Mouse (Mus musculus): ENCODE measurements at regions not wholly inside any gene's neighbourhood (a gene's known extent, or its start where the extent isn't known, plus 50 kb on each side); places are given as distances from the start of the nearest gene placed in this dataset.
A peak's percentile ranks its signal among the peaks of the same experiment; 100 is the strongest.

DNA sequence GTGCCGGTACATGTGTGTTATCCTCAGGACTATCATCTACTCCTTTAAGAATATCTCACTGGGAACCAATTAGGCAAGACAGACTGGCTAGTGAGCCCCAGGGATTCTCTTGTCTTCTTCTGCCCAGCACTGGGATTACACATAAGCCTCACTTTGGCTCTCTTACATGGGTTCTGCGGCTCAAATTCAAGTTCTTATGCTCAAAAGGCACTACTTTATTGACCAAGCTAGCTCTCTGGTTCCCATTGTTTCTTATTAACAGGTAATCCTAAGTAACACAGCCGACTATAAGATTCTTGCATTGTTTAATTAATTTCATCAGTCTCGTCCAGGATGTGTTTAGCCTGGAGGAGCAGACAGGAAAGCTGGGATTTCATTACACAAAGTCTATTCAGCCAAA lies 80.3 kb upstream of the Tab2 start:
- no peaks in the 10 kb centered on the region for H3K9me3 ChIP-seq
- no peak overlapping the region for H3K4me2 ChIP-seq
- no peak overlapping the region for H3K27ac ChIP-seq (replicated peaks)
- H3K36me3 ChIP-seq = no peaks in the 10 kb centered on the region
- H3K4me3 ChIP-seq = no peak overlapping the region
- WGBS = 81% methylated on average over 4 of the region's 4 CpGs
- ATAC-seq (ENCODE audit: low read depth) = no peak
- no peak overlapping the region for H3K9ac ChIP-seq
- peaks cover 40% of the 10 kb centered on the region for H3K4me1 ChIP-seq (replicated peaks)
- H3K27me3 ChIP-seq = no peaks in the 10 kb centered on the region

- peaks cover 40% of the 10 kb centered on the region for H3K4me1 ChIP-seq (replicated peaks)
- ATAC-seq (ENCODE audit: low read depth) = no peak
- H3K27ac ChIP-seq (replicated peaks) = 0 out of 2 replicates have a peak overlapping the region, but pooled peaks have one; percentile 24
These were observed 79.3 kb upstream of the Tab2 start for GRCm38 (mm10) chr10:8035310-8035709.

DNA sequence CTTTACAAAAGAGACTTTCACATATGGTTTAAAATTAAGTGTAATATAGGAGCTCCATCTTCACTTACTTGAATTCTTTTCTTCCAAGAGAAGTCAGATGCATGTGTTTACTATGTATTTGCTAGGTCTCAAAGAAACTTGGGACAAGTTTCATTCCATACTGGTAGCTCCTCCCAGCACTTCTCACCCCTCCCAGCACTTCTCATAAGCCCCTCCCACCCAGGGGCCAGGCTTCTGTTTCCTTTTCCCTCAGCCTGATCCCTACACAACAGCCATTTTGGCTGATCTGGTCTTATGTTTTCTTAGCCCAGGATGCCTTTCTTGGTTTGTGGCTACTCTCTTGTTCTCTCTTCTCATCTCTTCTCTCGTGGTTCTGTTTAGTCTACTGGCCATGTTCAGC lies 76.2 kb upstream of the Tab2 start:
- WGBS = 76% methylated on average over 1 of the region's 1 CpGs
- no peak for ATAC-seq (ENCODE audit: low read depth)

More at GRCm38 (mm10) chr10:8035310-8035709, 79.3 kb upstream of the Tab2 start:
- no peaks in the 10 kb centered on the region for H3K9me3 ChIP-seq
- no peaks in the 10 kb centered on the region for H3K27me3 ChIP-seq
- no peak overlapping the region for H3K4me2 ChIP-seq
- H3K36me3 ChIP-seq = no peaks in the 10 kb centered on the region
- no peak overlapping the region for H3K9ac ChIP-seq
- WGBS = 22% methylated on average over 1 of the region's 1 CpGs
- H3K4me3 ChIP-seq = no peak overlapping the region

GRCm38 (mm10) chr10:8028840-8029239 lies 72.8 kb upstream of the Tab2 start:
- no peak overlapping the region for H3K4me3 ChIP-seq
- no peak overlapping the region for H3K9ac ChIP-seq
- 77% methylated on average over 2 of the region's 2 CpGs for WGBS
- H3K36me3 ChIP-seq = no peaks in the 10 kb centered on the region
- H3K27me3 ChIP-seq = no peaks in the 10 kb centered on the region
- no peak for ATAC-seq (ENCODE audit: low read depth)
- no peaks in the 10 kb centered on the region for H3K9me3 ChIP-seq
- no peak overlapping the region for H3K27ac ChIP-seq (replicated peaks)
- peaks cover 11% of the 10 kb centered on the region for H3K4me1 ChIP-seq (replicated peaks)
- no peak overlapping the region for H3K4me2 ChIP-seq

More for the DNA sequence above, 76.2 kb upstream of the Tab2 start:
- Histone ChIP-seq H3K9me3 (no peaks in the 10 kb centered on the region), H3K27ac (replicated peaks) (no peak overlapping the region), H3K36me3 (no peaks in the 10 kb centered on the region), H3K9ac (no peak overlapping the region), H3K4me2 (no peak overlapping the region), H3K27me3 (no peaks in the 10 kb centered on the region), H3K4me3 (no peak overlapping the region), H3K4me1 (replicated peaks) (peaks cover 19% of the 10 kb centered on the region)

- Histone ChIP-seq H3K27ac (replicated peaks) (no peak overlapping the region), H3K4me2 (no peak overlapping the region), H3K4me3 (no peak overlapping the region), H3K9ac (no peak overlapping the region), H3K4me1 (replicated peaks) (peaks cover 11% of the 10 kb centered on the region), H3K9me3 (no peaks in the 10 kb centered on the region), H3K36me3 (no peaks in the 10 kb centered on the region), H3K27me3 (no peaks in the 10 kb centered on the region)
- no peak for ATAC-seq (ENCODE audit: low read depth)
- 15% methylated on average over 6 of the region's 6 CpGs for WGBS
These were observed 71.0 kb upstream of the Tab2 start for GRCm38 (mm10) chr10:8027023-8027422.

GRCm38 (mm10) chr10:8023741-8024140 lies 67.7 kb upstream of the Tab2 start:
- no peak for ATAC-seq (ENCODE audit: low read depth)
- WGBS = 95% methylated on average over 2 of the region's 2 CpGs

GRCm38 (mm10) chr10:8021971-8022370 lies 65.9 kb upstream of the Tab2 start:
- Histone ChIP-seq H3K9me3 (no peaks in the 10 kb centered on the region), H3K4me3 (no peak overlapping the region), H3K4me2 (no peak overlapping the region), H3K27me3 (no peaks in the 10 kb centered on the region), H3K27ac (replicated peaks) (no peak overlapping the region), H3K4me1 (replicated peaks) (peaks cover 9% of the 10 kb centered on the region), H3K36me3 (no peaks in the 10 kb centered on the region), H3K9ac (no peak overlapping the region)
- 90% methylated on average over 1 of the region's 1 CpGs for WGBS
- ATAC-seq (ENCODE audit: low read depth) = no peak

More at GRCm38 (mm10) chr10:8023741-8024140, 67.7 kb upstream of the Tab2 start:
- Histone ChIP-seq H3K9me3 (no peaks in the 10 kb centered on the region), H3K4me1 (replicated peaks) (peaks cover 11% of the 10 kb centered on the region), H3K36me3 (no peaks in the 10 kb centered on the region), H3K27me3 (no peaks in the 10 kb centered on the region), H3K4me2 (no peak overlapping the region), H3K9ac (no peak overlapping the region), H3K4me3 (no peak overlapping the region), H3K27ac (replicated peaks) (no peak overlapping the region)

DNA sequence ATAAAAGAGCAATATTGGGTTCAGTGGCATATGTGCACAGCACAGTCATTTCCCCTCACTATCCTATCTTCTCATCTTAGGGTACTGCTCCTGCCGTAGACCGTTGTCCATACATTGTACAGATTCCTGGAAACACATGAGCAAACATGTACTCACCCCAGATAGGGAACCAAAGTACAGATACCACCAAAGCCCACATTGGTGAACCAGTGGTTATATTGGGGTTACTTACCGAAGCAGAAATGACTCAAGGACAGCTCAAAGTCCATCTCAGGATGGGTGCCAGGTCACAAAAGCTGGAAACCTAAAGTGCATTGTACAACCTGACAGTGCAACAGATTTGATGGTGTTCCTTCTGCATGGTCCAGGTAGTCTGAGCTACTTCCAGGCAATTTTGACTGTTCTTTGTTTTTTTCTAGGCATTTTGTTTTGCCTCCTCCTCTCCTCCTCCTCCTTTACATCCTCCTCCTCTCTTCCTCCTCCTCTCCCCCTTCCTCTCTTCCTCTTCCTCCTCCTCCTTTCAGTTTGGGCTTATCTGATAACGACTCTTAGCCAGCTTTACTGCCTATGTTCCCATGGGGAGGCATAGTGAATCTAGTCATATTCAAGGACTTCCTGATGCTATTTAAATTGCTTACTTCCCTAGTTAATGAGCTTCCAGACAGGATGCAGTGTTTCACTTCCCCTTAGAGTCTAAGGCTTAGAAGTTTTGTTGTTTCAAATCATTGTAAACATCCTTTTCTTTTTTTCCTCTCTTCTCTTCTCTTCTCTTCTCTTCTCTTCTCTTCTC lies 65.1 kb upstream of the Tab2 start:
- H3K36me3 ChIP-seq = no peaks in the 10 kb centered on the region
- peaks cover under 1% of the 10 kb centered on the region; the same call in 1 of the 2 replicates for H3K4me1 ChIP-seq (replicated peaks)
- no peaks in the 10 kb centered on the region for H3K9me3 ChIP-seq
- 77% methylated on average over 4 of the region's 4 CpGs for WGBS
- no peak overlapping the region for H3K4me2 ChIP-seq
- no peak overlapping the region for H3K27ac ChIP-seq (replicated peaks)
- no peak overlapping the region for H3K9ac ChIP-seq
- no peaks in the 10 kb centered on the region for H3K27me3 ChIP-seq
- ATAC-seq (ENCODE audit: low read depth) = no peak
- no peak overlapping the region for H3K4me3 ChIP-seq

GRCm38 (mm10) chr10:8020113-8020512 lies 64.1 kb upstream of the Tab2 start:
- no peak overlapping the region for H3K4me3 ChIP-seq
- no peaks in the 10 kb centered on the region for H3K9me3 ChIP-seq
- WGBS = 66% methylated on average over 4 of the region's 4 CpGs
- no peak overlapping the region for H3K27ac ChIP-seq (replicated peaks)
- no peak overlapping the region for H3K4me2 ChIP-seq
- no peaks in the 10 kb centered on the region for H3K4me1 ChIP-seq (replicated peaks)
- H3K36me3 ChIP-seq = no peaks in the 10 kb centered on the region
- H3K9ac ChIP-seq = no peak overlapping the region
- H3K27me3 ChIP-seq = no peaks in the 10 kb centered on the region
- ATAC-seq (ENCODE audit: low read depth) = no peak

DNA sequence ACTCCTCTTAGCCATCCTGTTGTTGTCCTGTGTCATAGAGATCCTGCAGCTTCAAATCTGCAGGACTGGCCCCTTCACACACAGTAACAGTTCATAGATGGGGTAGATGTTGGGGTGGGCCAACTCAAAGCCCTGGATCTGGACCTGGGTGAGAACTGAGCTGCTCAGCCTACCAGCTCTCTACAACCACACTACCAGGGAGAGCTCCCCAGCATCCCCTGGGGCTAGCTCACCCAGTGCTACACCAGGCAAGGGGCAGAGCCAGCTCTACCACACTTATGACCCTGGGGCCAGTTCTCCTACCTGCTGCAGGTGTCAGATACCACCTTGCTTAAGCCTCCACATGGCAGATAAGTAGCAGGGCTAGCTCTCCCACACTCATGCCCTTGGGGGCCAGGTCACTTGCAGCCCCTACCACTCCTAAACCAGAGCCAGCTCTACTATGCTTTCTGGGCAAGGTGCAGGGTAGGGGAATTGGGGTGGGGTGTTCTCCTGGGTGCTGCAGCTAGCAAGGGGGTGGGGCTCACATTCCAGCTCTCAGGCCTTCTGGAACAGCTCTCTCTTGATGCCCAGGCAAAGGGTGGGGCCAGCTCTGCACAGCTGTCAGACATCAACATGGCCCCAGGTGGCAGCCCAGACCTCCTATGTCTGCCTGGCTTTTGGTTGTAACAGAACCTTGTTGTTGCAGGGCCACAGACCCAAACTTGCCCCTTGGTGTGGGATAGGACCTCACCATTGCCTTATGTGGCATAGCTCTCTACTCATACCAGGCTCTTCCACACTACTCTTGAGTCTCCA lies 62.4 kb upstream of the Tab2 start:
- no peak for ATAC-seq (ENCODE audit: low read depth)
- Histone ChIP-seq H3K27ac (replicated peaks) (no peak overlapping the region), H3K36me3 (no peaks in the 10 kb centered on the region), H3K9me3 (no peaks in the 10 kb centered on the region), H3K4me2 (no peak overlapping the region), H3K4me1 (replicated peaks) (no peaks in the 10 kb centered on the region), H3K27me3 (no peaks in the 10 kb centered on the region), H3K9ac (no peak overlapping the region), H3K4me3 (no peak overlapping the region)

DNA sequence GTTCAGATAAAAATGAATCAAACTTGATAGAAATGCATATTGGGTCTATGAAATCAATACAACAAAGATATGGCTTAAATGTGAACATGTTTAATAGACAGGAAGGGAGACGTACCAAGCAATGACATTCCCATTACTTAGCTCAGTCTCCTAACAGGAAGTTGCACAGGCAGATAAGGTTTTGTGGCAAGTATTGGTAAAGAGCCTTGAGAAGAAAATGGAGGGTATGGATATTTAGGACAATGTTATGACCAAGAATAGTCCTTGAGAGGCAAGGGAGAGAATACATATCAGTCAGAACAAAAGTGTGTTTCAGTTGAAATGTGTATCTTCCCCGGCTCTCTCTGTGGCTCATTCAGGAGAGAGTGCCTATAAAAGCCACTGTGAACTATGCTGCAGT lies 60.7 kb upstream of the Tab2 start:
- no peaks in the 10 kb centered on the region for H3K4me1 ChIP-seq (replicated peaks)
- H3K27ac ChIP-seq (replicated peaks) = no peak overlapping the region
- no peak overlapping the region for H3K9ac ChIP-seq
- no peaks in the 10 kb centered on the region for H3K27me3 ChIP-seq
- no peak overlapping the region for H3K4me3 ChIP-seq
- no peak for ATAC-seq (ENCODE audit: low read depth)
- whole genome bisulfite sequencing = 85% methylated on average over 2 of the region's 2 CpGs
- no peak overlapping the region for H3K4me2 ChIP-seq
- H3K36me3 ChIP-seq = no peaks in the 10 kb centered on the region
- H3K9me3 ChIP-seq = no peaks in the 10 kb centered on the region

DNA sequence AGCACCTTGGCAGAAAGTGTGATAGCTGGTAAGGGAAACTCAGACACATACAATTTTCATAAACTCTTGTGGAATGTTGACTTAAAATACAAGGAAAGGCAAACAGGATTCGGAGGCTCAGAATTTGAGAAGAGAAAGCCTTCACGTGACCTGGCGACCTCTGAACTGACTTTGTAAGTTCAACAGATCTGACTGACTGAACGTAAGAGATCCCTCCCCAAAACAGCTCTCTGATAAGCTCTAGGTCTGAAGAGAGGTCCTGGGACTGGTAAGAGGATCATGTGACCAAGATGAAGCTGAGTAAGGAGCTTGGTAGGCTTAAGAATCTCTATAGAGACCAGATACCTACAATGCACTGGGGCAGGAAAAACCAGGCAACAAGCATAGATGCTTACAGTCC lies 55.7 kb upstream of the Tab2 start:
- no peak overlapping the region for H3K27ac ChIP-seq (replicated peaks)
- no peaks in the 10 kb centered on the region for H3K4me1 ChIP-seq (replicated peaks)
- WGBS = 83% methylated on average over 4 of the region's 4 CpGs
- no peak overlapping the region for H3K4me3 ChIP-seq
- no peaks in the 10 kb centered on the region for H3K27me3 ChIP-seq
- H3K9ac ChIP-seq = no peak overlapping the region
- no peaks in the 10 kb centered on the region for H3K9me3 ChIP-seq
- H3K4me2 ChIP-seq = no peak overlapping the region
- H3K36me3 ChIP-seq = no peaks in the 10 kb centered on the region
- ATAC-seq (ENCODE audit: low read depth) = no peak
